Mouse (Mus musculus) bone marrow macrophage, adult 2 months (primary cell): ENCODE measurements around the gene Ssbp2.

Experiments
- CTCF ChIP-seq: IDR thresholded peaks from 2 replicates; pipeline ENCODE4 v1.5.1; 2012; ENCODE audit warnings: low read depth, mild to moderate bottlenecking, low read length, moderate library complexity
- POLR2A ChIP-seq: IDR thresholded peaks from 2 replicates; pipeline ENCODE4 v1.6.1; 2012; ENCODE audit warnings: mild to moderate bottlenecking, low read depth, low read length, borderline replicate concordance

DNA sequence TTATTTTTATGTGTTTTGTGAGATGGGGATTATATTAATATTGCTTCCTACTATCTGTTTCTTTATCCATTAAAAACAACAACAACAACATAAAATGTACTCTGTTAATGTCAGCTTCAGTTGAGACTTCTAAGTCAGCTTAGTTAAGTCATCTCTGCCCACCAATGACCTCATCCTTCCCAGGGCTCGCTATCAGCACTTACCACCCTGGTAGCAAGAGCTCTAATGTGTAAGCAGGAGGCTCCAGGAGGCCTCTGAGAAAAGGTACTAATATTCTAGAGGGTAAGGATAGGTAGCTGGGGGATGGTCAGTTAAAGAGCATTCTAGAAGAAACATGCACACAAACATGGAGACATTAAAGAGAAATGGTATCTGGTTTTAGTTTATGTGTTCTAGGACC lies 13.9 kb downstream of the Ssbp2 start:
- no peak for TF ChIP-seq POLR2A
- no peak for TF ChIP-seq CTCF
